Mouse (Mus musculus) effector memory CD4-positive, alpha-beta T cell, adult 5 months (primary cell): ENCODE data around the gene 5031439G07Rik. TPM values are rescaled to one million over a fixed set of nuclear protein-coding genes. Genes with fewer than 3 reads are reported as not detected.

ENCODE experiments used
- polyA plus RNA-seq: library from polyadenylated mRNA; unstranded; fragments of 100-300 nt; shearing (Covaris generic); gene quantifications from one replicate; pipeline ENCODE4 v1.2.1, GENCODE M21; 2017

5031439G07Rik gene
- polyA plus RNA-seq, result 22.1 TPM

DNA sequence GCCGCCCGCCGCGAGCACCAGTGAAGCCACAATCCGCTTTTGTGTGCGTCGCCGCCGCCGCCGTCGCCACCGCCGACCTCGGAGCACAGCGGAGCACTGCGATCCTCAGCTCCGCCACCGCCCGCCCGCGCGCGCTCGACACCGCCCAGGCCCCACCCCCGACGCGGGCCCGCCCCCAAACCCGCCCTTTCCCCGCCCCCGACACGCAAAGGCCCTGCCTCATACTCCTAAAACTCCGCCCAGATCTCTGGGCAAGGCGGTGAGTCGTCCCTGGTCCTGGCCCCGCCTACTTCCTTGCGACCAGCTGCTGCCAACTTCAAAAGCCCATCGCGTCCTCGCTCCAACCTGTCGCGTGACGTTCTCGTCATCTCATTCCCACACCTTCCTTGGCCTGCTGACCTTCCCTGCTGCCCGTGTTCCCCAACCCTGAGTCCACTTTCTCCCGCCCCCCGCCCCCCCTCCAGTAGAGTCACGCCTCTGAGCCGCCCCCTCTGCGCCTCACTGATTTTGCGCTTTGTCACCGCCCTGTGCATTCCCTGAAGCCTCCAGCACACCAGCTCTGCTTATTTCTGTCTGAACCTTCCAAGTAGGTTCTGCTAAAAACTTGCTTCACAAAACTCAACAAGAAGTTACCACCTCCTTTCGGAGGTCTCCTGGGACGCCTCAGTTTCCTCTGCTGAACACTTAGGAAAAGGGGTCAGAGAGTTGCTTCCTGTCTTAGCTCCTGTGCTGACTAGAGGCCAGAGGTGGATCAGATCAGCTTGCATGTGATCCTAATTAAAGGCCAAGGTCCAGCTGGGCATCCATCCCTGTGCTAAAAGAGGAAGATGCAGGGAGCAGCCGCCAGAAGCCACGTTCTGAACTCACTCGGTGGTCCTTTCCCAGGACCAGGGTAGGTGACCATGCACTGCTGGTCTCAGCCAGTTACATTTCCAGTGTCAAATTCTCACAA is at the start of gene 5031439G07Rik:
TSS of gene 5031439G07Rik (minus strand) at position 678 of the 952 bp plus-strand sequence.

DNA sequence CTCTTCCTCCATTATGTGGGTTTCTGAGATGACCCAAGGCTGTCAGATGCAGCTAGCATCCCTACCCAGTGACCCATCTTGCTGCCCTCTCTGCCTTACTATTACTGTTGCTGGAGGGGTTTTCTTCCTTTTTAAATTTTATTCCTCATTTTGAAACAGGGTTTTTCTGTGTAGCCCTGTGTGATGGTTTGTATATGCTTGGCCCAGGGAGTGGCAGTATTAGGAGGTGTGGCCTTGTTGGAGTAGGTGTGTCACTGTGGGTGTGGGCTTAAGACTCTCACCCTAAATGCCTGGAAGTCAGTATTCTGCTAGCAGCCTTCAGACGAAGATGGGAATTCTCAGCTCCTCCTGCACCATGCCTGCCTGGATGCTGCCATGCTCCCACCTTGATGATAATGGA is 40.3 kb upstream of the 5031439G07Rik start, which contains the start of gene Fam118a:
TSS of gene Fam118a (plus strand) at position 301 of the 400 bp plus-strand sequence.

DNA sequence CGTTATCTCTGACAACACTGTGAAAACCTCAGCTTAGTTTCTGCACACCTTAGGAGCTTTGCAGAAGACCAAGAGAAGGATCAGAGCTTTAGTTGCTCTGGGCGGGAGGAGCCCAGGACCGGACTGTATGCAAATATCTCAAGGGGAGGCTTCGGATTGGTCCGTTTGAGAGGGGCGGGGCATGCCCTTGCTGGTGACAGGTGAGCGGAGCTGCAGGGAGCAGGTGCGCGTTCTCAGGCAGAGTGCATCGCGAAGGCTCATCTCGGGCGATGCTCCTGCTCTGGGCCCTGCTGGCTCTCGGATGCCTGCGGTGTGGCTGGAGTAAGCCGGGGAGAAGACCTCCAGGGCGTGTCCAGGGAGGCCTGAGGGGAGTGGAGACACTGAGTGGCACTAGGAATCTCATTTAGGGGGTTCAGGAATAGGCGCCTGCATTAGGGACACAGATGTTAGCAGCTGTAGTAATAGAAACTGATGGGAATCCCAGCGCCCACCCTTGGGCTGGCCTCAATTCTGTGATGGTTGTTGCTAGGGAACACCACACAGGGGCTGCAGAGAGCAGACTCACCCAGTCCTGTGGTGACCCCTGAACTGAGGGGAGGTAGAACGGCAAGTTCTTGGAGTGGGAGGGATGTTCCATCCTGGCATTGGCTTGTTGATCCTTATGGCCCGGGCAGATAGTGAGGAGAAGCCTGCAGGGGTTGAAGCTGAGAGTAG is 28.8 kb upstream of the 5031439G07Rik start, which contains the start of gene Upk3a:
TSS of gene Upk3a (plus strand) at position 191 of the 714 bp plus-strand sequence.

DNA sequence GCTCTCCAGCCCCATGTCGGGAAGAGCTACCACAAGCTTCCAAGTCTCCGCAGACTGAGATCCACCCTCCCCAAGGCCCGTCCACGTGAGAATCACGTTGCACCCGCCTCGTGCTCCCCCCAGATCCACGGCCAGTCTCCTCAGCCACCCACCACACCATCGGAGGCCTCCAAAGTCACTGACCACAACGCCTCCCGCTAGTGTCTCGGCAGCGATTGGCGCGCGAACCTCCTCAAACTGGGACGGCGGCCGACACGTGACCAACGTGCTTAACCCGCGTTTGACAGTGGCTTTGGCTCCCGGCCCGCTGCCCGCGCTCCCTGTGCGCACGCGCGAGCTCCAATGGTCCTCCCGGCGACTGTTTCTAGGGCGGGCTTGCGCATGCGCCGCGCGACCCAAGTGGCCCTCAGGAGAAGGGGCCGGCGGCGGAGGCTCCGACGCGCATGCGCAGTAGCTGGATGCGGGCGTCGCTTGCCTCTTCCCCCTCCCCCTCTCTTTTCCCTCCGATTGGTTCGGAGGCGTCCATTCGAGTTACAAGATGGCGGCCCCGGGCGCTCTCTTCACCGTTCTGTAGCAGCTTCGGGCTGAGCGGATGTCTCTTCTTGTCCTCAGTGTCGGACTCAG is 65.4 kb downstream of the 5031439G07Rik start, which contains the start of gene Nup50:
TSS of gene Nup50 (plus strand) at position 528 of the 624 bp plus-strand sequence.

DNA sequence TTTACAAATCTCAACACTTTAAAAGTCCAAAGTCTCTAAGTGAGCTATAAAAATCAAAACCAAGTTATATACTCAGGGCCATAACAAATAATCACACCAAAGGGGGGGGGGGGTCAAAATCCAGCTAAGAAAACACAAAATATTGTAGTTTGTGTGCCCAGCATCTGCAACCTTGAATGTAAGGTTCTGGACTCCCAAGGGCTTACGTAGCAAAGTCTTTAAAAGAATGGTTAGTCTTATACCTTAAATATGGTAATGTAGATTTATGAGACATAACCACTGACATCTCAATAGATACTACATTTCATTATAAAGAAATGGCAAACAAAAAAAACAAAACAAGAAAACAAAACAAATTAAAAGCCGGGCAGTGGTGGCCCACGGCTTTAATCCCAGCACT is 68.4 kb downstream of the 5031439G07Rik start, which contains the start of gene Gm29666:
TSS of gene Gm29666 (minus strand) at position 101 of the 400 bp plus-strand sequence.

Other genes starting within 250 kb of the 5031439G07Rik start
- 2.6 TPM for gene Phf21b, start 132.5 kb downstream of the 5031439G07Rik start, polyA plus RNA-seq
- gene Gm29666, start 68.5 kb downstream of the 5031439G07Rik start, polyA plus RNA-seq, result 0.11 TPM
- gene Nup50, start 65.1 kb downstream of the 5031439G07Rik start, polyA plus RNA-seq, result 83.0 TPM
- not detected for gene Upk3a, start 28.6 kb upstream of the 5031439G07Rik start, polyA plus RNA-seq
- gene Fam118a, start 40.4 kb upstream of the 5031439G07Rik start, polyA plus RNA-seq, result 42.6 TPM
- gene Smc1b, start 143.4 kb upstream of the 5031439G07Rik start, polyA plus RNA-seq, result 0.12 TPM
- not detected for gene Ribc2, start 143.5 kb upstream of the 5031439G07Rik start, polyA plus RNA-seq
- gene Fbln1, start 217.4 kb upstream of the 5031439G07Rik start, polyA plus RNA-seq, result not detected